Mouse (Mus musculus) stomach, embryonic 16.5 days (tissue): ENCODE results near the gene Otog. TPM values are rescaled to one million over a fixed set of nuclear protein-coding genes. Genes with fewer than 3 reads are reported as not detected.

Experiments used
- ATAC-seq: fragments of 200-750 bp; cut with Nextera tagmentation; 2 replicates; pipeline ENCODE4 v1.8.0; 2017; ENCODE audit warnings: moderate number of reproducible peaks, moderate TSS enrichment; ENCODE audit not compliant: insufficient read depth, low FRiP score
- H3K27ac ChIP-seq: fragments of 300-500 bp; sonication (generic); 2 replicates; pipeline ENCODE4 v1.5.1; 2014; ENCODE audit warnings: low read length
- H3K27me3 ChIP-seq: fragments of 300-500 bp; sonication (generic); 2 replicates; pipeline ENCODE4 v1.6.1; 2014; ENCODE audit warnings: low read length, control low read depth, mixed read lengths; ENCODE audit not compliant: control insufficient read depth, insufficient read depth
- H3K36me3 ChIP-seq: fragments of 300-500 bp; sonication (generic); 2 replicates; pipeline ENCODE4 v1.6.1; 2014; ENCODE audit warnings: low read length; ENCODE audit not compliant: control insufficient read depth, insufficient read depth
- H3K4me1 ChIP-seq: fragments of 300-500 bp; sonication (generic); 2 replicates; pipeline ENCODE4 v1.6.1; 2014; ENCODE audit warnings: low read length, control low read depth, mixed read lengths; ENCODE audit not compliant: control insufficient read depth, insufficient read depth
- H3K4me2 ChIP-seq: fragments of 300-500 bp; sonication (generic); 2 replicates; pipeline ENCODE4 v1.6.1; 2014; ENCODE audit warnings: low read depth, low read length, mixed read lengths
- H3K4me3 ChIP-seq: fragments of 300-500 bp; sonication (generic); replicated peaks from 2 replicates; pipeline ENCODE4 v1.5.1; 2014; ENCODE audit warnings: mild to moderate bottlenecking, low read length
- H3K9ac ChIP-seq: fragments of 300-500 bp; sonication (generic); 2 replicates; pipeline ENCODE4 v1.6.1; 2014; ENCODE audit warnings: low read length
- H3K9me3 ChIP-seq: fragments of 300-500 bp; sonication (generic); replicated peaks from 2 replicates; pipeline ENCODE4 v1.6.1; 2016; ENCODE audit warnings: low read length, control low read depth; ENCODE audit not compliant: control insufficient read depth
- WGBS: fragments of 180-500 bp; shearing (Covaris S2); extraction: QIAGEN DNeasy Blood & Tissue Kit; methylation state at CpG from one replicate; pipeline ENCODE4 v1.1.7; 2014; 5-methylcytosine and 5-hydroxymethylcytosine counted together
- polyA plus RNA-seq: library from polyadenylated mRNA; unstranded; fragments of >200 nt; fragmentation: Nextera tagmentation; extraction: Ambion mirVana; gene quantifications from 2 replicates; pipeline ENCODE4 v1.2.1, GENCODE M21; 2015

The Otog gene
- polyA plus RNA-seq, 1 experiment from 2014 or later: 0.01 TPM

DNA sequence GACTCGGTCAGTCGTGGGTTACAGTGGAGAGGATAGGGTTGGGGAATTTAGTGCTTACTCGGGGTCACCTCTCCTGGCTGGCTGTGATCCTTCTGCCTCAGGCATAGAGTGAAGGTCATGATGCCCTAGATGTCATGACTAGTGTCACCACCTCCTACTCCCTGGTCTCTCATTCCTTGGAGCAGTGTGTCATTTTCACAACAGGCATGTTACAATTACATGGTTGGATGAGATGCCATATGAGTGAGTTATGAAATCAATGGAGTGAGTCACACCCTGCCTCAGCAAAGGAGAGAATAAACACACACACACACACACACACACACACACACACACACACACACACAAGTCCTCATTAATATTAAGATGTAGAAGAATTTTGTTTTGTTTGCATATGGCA lies 6.8 kb downstream of the Otog start:
- Histone ChIP-seq H3K9me3 (no peaks in the 10 kb centered on the region), H3K27ac (no peak overlapping the region), H3K4me3 (no peak overlapping the region), H3K4me2 (no peak overlapping the region), H3K36me3 (no peaks in the 10 kb centered on the region), H3K9ac (no peak overlapping the region), H3K27me3 (no peaks in the 10 kb centered on the region), H3K4me1 (no peaks in the 10 kb centered on the region)
- 83% methylated on average over 3 of the region's 3 CpGs for WGBS
- ATAC-seq: no peak

DNA sequence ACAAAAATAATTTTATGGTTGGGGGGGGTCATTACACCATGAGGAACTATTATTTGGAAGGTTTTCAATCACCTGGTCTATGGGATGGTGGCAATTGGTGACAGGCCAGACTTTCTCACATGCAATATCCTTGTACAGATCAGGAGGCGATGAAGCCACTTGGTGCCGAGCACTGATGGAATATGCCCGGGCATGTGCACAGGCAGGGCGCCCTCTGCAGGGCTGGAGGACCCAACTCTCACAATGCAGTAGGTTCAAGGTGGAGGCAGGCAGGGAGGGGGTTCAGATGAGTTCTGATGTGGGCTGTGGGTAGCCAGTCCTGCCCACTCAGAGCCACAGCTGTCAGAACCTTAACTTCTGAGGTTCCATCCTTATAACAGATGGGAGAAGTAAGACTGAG lies 11.1 kb downstream of the Otog start:
- Histone ChIP-seq H3K27ac (no peak overlapping the region), H3K4me3 (no peak overlapping the region), H3K36me3 (no peaks in the 10 kb centered on the region), H3K27me3 (no peaks in the 10 kb centered on the region), H3K9ac (no peak overlapping the region), H3K4me1 (no peaks in the 10 kb centered on the region), H3K4me2 (no peak overlapping the region), H3K9me3 (no peaks in the 10 kb centered on the region)
- 77% methylated on average over 4 of the region's 4 CpGs for WGBS
- no peak for ATAC-seq

DNA sequence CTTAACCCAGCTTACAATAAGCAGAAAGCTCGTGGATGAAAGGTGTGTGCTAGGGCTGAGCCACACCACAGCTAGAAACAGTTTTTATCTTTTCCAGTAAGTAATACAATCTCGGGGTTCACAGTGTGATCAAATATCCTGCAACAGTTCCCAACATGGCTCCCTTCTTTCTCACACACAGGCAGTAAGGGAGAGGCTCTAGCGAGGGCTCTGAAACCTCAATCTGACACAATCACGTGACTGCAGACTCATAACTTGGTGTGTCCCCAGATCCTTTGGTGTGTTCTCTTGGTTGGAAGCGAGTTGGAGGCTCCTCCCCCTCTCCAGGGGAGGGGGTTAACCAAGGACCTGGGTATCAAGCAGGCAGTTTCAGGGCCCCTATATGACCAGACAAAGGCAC lies 35.4 kb downstream of the Otog start:
- WGBS: 58% methylated on average over 5 of the region's 5 CpGs
- no peaks in the 10 kb centered on the region for H3K36me3 ChIP-seq
- H3K27ac ChIP-seq: no peak overlapping the region
- H3K4me1 ChIP-seq: no peaks in the 10 kb centered on the region
- H3K9ac ChIP-seq: no peak overlapping the region
- no peak overlapping the region for H3K4me2 ChIP-seq
- no peaks in the 10 kb centered on the region for H3K27me3 ChIP-seq
- ATAC-seq: no peak
- H3K9me3 ChIP-seq: no peaks in the 10 kb centered on the region
- no peak overlapping the region for H3K4me3 ChIP-seq

DNA sequence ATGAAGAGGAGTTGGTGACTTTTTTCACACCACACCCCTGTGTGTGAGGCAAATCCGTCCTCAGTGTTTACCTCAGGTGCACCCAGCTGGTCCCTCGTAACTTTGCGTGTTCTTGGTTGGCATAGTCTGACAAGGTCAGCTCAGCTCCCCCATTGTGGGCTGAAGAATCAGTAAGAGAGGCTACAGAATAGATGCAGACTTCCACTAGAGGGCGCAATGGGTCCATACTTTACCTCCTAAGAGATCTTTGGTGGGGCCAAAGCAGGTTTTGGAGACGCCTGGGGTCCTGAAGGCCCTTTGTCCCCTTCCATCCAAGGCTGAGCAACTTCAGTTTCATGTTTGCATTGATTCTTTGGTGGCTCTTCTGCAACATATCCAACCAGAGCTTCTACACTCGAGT lies 39.2 kb downstream of the Otog start:
- Histone ChIP-seq H3K9me3 (no peaks in the 10 kb centered on the region), H3K4me3 (no peak overlapping the region), H3K9ac (no peak overlapping the region), H3K27ac (no peak overlapping the region), H3K4me1 (no peaks in the 10 kb centered on the region), H3K27me3 (no peaks in the 10 kb centered on the region), H3K4me2 (no peak overlapping the region), H3K36me3 (no peaks in the 10 kb centered on the region)
- 11% methylated on average over 6 of the region's 6 CpGs for WGBS
- no peak for ATAC-seq

DNA sequence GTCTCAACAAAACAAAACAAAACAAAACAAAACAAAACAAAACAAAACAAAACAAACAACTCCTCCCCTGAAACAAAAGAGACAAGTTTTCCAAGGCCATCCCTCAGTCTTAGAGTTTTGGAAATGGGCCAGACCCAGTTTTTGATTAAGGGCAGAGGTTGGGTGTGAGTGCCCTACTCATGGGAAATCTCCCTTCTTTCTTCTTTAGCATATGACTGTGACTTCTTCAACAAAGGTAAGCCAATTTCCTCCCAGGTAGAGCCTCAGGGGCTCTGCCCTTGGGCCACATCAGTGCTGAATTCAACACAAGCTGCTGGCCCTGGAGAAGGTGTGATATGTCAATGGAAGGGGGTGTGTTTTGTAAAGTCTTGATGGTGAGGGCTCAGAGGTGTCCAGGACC lies 40.1 kb downstream of the Otog start:
- Histone ChIP-seq H3K4me2 (no peak overlapping the region), H3K4me3 (no peak overlapping the region), H3K27me3 (no peaks in the 10 kb centered on the region), H3K4me1 (no peaks in the 10 kb centered on the region), H3K27ac (no peak overlapping the region), H3K9me3 (no peaks in the 10 kb centered on the region), H3K36me3 (no peaks in the 10 kb centered on the region), H3K9ac (no peak overlapping the region)
- no peak for ATAC-seq

DNA sequence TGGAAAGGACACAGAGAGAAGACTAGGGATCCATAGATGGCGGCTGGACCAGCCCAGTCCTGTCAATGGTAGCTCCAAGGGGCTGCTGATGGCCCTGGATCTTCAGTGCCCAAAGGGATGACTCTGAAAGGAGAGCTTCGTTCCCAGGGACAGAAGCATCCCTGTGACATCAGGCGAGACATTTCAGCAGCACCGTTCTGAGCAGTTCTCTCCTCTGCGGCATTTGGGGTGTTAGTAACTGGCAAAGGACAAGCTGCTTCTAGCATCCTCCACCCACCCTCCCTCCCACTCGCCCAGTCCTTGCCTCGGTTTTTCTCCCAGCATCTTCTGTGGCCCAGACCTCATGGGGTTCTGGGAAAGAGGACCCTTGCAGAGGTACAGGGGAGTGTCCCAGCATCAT lies 41.5 kb downstream of the Otog start:
- Histone ChIP-seq H3K27me3 (no peaks in the 10 kb centered on the region), H3K9ac (no peak overlapping the region), H3K36me3 (no peaks in the 10 kb centered on the region), H3K27ac (no peak overlapping the region), H3K4me2 (no peak overlapping the region), H3K4me1 (no peaks in the 10 kb centered on the region), H3K9me3 (no peaks in the 10 kb centered on the region), H3K4me3 (no peak overlapping the region)
- no peak for ATAC-seq
- 56% methylated on average over 7 of the region's 7 CpGs for WGBS

DNA sequence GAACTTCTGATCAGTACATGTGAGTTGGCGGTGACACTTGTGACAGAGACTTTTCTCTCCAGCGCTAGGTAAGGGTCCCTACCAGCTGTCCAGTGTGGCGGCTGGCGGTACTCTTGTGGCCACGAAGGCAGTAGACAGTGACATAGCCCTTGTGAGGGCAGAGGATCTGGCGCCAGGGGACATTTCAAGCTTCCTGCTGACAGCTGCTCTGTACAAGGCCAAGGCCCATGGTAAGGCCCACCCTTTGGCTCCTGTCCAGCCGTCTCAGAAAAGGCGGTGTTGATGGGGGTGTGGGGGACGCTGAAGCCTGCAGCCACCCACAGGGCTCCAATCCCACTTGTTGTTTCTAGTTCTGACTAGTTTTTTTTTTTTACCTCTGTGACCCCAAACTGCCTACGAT lies 42.9 kb downstream of the Otog start:
- ATAC-seq: peak; percentile 51; the same call in 1 of the 2 replicates
- Histone ChIP-seq H3K9me3 (no peaks in the 10 kb centered on the region), H3K36me3 (no peaks in the 10 kb centered on the region), H3K27ac (no peak overlapping the region), H3K9ac (no peak overlapping the region), H3K4me2 (no peak overlapping the region), H3K4me3 (no peak overlapping the region), H3K4me1 (no peaks in the 10 kb centered on the region), H3K27me3 (no peaks in the 10 kb centered on the region)
- WGBS: 60% methylated on average over 10 of the region's 10 CpGs

DNA sequence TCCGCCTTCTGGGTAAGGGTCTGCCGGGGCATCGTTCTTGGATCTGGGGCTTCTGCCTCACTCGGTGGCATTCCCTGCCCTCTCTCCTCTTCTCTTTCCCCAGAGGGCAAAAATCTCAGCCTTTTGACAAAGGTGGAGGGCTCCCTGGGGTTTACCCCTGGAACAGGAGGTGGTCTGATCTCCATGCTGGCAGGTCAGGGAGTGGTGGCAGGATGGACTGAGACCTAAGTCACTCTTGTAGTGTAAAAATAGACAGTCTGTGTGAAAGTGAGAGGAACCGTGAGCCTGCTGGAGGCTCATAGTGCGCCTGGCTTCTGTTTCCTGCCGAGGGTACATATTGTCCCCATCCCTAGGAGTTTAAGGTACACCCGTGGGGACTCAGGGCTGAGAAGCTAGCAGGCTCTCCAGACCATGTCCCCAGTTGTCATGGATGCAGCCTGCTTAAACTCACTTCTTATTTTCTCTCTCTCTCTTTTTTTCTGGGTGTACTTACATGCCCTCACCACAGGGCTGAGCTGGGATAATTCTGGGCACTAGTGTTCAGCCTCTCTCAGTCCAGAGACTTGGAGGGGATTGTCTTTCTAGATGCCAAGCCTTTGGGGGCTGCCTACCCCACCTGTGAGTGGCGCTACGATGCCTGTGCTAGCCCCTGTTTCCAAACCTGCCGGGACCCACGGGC lies 44.5 kb downstream of the Otog start:
- Histone ChIP-seq H3K4me2 (no peak overlapping the region), H3K9ac (no peak overlapping the region), H3K36me3 (no peaks in the 10 kb centered on the region), H3K4me3 (no peak overlapping the region), H3K9me3 (no peaks in the 10 kb centered on the region), H3K27me3 (no peaks in the 10 kb centered on the region), H3K27ac (no peak overlapping the region), H3K4me1 (no peaks in the 10 kb centered on the region)
- 81% methylated on average over 12 of the region's 12 CpGs for WGBS
- no peak for ATAC-seq

DNA sequence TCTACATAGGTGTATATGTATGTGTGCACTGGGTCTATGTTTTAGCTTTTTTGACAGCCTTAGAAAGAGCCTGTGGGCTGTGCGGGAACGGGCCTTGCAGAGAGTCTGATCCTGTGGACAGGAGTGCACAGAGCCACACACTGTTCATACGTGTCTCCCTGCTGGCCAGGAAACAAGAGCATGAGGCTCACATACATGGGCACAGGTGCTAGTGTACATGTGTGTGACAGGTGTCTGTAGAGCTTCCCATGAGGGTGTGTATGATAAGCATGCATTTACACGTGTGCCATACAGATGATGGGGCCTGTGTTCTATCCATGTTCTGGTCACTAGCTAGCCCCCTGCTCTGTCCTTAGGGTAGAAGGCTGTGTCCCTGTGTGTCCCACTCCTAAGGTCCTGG lies 45.6 kb downstream of the Otog start:
- no peaks in the 10 kb centered on the region for H3K9me3 ChIP-seq
- H3K4me3 ChIP-seq: no peak overlapping the region
- no peak overlapping the region for H3K27ac ChIP-seq
- H3K27me3 ChIP-seq: no peaks in the 10 kb centered on the region
- no peak overlapping the region for H3K9ac ChIP-seq
- H3K4me1 ChIP-seq: no peaks in the 10 kb centered on the region
- H3K4me2 ChIP-seq: no peak overlapping the region
- 84% methylated on average over 4 of the region's 4 CpGs for WGBS
- no peaks in the 10 kb centered on the region for H3K36me3 ChIP-seq
- ATAC-seq: no peak

DNA sequence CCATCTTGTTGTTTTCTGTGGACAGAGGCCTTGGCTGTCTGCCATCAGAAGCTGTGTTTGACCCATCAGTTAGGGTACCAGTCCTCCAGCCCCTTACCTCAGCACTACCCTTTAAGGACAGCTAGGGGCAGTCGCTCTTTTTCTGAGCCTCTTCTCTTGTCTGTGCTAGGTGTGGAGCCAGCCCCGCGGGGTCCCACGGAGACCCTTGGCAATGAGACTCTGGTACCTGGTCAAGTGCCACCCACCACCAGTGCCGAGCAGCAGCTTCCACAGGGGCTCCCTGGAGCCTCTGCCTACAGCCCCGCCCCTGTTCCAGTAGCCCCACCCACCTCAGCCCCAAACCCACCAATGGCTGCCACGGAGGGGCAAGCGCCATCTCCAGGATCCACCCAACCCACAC lies 46.3 kb downstream of the Otog start:
- Histone ChIP-seq H3K9me3 (no peaks in the 10 kb centered on the region), H3K27ac (no peak overlapping the region), H3K9ac (no peak overlapping the region), H3K4me3 (no peak overlapping the region), H3K4me2 (no peak overlapping the region), H3K27me3 (no peaks in the 10 kb centered on the region), H3K4me1 (no peaks in the 10 kb centered on the region), H3K36me3 (no peaks in the 10 kb centered on the region)
- no peak for ATAC-seq
- WGBS: 19% methylated on average over 8 of the region's 8 CpGs
